Mouse (Mus musculus) lung, postnatal 0 days (tissue): ENCODE data around the gene Vat1.
"Not testable (repeated sequence)": the region's sequence is repeated elsewhere in the genome, so short reads cannot be mapped to it uniquely, and the experiment has no call there.

Source experiments
- CTCF ChIP-seq: IDR thresholded peaks from 2 replicates; pipeline ENCODE4 v1.5.1; 2016; ENCODE audit warnings: antibody characterized with exemption, mild to moderate bottlenecking
- EP300 ChIP-seq: IDR thresholded peaks from 2 replicates; pipeline ENCODE4 v1.6.1; 2016; ENCODE audit warnings: antibody characterized with exemption, mild to moderate bottlenecking, control low read depth

GRCm38 (mm10) chr11:101449596-101449995, 16.4 kb downstream of the Vat1 start:
- TF ChIP-seq CTCF, EP300: not testable (repeated sequence)
